Mouse (Mus musculus) retina, embryonic 14.5 days (tissue): ENCODE measurements around the gene 6330409D20Rik.

Experiments
- DNase-seq: peaks from one replicate; pipeline ENCODE4 v3.0.0-alpha.2; 2015; ENCODE audit warnings: low spot score

The 6330409D20Rik gene

DNA sequence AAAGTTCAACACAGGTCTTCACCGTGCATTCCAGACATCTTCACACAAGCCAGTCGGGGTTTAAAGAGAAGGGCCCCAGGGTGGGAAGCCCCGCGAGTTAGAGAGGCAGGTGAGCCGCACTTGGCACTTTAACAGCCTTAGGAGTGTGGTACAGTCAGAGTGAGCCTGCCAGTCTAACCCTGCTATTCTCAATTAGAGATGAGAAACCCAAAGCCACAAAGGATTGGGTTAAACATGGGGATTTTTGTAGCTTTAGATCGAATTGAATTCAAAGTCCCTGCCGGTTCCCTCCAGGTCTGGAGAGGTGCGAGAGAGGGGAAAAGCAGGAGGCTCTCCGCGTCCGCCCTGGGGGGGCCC is at the start of gene 6330409D20Rik:
TSS of gene 6330409D20Rik (minus strand) at position 101 of the 357 bp plus-strand sequence.
- DNase-seq: no peak

DNA sequence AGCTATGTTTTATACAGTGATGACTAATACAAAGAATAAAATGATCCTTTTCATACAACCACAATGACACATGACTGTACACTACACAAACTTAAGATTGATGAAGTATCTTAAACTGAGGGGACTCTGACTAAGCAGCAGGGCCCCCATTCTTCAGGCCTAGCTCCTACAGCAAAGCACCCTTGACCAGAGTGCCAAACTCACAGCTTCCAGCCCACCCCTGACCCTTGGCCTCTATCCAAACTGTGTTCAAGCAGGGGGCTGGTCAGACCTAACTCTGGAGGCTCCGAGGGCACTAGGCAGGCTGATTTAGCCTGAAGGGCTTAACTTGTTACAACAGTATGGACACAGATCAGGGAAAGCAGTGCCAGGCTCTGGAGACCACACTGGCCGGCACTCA is 47.8 kb upstream of the 6330409D20Rik start:
- DNase-seq: no peak

DNA sequence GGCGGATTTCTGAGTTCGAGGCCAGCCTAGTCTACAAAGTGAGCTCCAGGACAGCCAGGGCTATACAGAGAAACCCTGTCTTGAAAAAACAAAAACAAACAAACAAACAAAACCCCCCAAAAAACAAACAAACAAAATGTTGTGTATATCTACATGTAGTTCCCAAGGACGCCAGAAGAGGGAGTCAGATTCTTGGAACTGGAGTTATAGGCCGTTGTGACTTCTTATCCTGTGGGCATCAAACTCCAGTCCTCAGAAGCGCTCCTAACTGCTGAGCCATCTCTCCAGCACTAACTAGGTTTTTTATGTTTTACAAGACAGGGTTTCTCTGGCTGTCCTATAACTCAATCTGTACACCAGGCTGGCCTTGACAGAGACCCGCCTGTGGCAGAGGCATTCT is 46.4 kb upstream of the 6330409D20Rik start:
- peak; percentile 74 for DNase-seq

DNA sequence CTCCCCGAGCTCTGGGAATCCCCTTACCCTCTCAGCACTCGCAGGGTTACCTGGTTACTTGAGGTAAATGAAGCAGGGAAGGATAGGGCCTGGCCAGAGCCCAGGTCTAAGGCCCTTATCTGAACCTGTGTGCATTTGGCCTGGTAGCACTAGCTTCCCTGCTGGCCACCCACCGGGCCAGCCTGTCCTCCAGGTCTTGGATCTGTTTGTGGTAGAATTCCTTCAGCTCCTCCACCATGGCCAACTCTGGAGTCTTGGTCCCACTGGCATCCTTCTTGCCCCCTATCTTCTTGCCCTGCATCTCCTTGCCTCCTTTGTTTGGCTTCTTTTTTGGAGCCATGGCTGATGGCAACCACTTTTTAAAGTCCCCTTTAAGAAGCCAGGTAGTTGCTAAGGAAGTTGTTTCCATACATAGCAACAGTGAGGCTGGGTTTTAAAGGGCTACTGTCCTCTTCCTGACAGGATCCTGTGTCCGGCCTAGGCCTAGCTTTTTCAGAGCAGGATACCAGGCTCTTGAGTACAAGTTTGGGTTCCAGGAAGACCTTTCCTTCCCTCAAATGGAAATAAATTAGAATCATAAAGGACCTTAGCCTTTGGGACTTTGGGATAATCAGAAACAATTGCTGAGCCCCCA is 43.3 kb upstream of the 6330409D20Rik start, which contains the start of gene Cfap157:
TSS of gene Cfap157 (minus strand) at position 381 of the 634 bp plus-strand sequence.
- DNase-seq: peak; percentile 15

DNA sequence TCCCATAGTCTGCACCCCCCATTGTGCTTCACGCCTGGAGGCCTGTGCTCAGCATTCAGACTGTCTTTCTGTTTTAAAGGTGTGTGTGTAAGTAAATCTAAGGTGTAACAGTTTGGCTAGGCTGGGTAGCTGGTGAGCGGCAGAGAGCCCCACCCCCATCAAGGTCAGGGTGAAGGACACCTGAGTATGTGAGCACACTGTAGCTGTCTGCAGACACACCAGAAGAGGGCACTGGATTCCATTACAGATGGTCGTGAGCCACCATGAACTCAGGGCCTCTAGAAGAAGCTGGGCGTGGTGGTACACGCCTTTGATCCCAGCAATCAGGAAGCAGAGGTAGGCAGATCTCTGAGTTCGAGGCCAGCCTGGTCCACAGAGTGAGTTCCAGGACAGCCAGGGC is 40.9 kb upstream of the 6330409D20Rik start:
- DNase-seq: no peak

DNA sequence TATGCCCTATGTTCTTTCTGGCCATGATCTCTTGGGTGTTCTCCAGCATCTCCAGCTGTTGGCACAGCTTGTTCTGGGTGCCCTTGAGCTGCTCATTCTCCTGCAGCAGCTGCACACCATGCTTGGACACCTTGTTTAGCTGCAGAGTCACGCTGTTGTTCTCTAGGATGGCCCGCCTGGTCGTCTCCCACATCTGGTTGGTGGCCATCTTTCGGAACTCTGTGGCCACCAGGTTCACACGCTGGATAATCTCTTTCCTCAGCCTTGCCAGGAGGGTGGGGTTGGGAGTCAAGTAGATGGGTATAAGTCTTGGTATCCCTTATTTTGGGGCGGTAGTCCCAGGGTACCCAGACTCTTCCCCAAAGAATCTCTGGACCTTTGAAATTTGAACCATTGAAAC is 38.9 kb upstream of the 6330409D20Rik start:
- DNase-seq: no peak

DNA sequence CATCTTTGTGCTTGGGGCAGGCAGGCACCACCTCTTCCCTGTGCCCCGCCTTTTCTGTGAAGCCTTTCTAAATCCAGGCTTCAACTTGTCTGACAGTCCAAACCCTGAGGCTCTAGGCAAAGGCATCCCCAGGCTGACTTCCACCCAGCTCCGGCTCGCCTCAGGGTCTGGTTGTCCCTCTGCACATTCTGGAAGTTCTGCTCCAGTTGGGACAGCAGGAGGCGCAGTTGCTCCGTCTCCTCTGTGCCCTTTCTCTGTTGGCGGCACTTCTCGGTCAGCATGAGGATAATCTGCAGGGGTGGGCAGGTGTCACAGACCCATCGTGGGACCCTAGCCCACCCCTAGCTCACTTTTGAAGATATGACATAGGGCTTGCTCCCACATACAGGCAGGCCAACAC is 38.3 kb upstream of the 6330409D20Rik start:
- DNase-seq: peak; percentile 84

DNA sequence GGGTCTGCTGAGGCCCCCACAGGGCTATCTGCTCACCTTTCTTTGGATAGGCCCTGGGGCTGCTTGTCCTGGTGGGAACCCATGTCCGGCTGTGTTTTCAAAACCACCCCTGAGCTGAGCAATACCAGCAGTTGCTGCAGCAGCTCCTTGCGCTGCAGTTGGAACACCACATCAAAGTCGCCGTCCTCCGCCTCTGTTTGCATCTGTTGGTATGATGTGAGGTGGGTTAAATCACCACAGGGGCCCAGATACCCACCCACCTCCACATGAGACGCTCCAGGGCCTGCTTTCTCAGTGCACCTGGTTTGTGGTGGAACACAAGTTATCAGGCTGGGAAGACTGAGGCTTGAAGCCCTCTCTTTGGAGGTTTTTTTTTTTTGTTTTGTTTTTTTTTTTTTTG is 37.3 kb upstream of the 6330409D20Rik start:
- no peak for DNase-seq

DNA sequence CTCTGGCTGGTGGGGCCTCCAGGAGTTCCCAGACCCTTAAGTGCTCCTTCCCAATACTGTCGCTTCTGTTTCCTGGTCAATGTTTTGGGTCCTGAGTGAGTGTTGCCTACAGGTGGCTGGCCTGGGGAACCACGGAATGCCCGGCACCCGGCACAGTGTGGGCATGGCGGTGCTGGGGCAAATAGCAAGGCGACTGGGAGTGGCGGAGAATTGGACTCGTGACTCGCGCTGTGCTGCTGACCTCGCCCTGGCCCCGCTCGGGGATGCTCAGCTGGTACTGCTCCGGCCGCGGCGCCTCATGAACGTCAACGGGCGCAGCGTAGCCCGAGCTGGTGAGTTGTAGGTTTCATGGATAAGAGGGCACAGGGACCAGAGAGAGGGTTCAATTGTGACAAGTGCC is 35.4 kb upstream of the 6330409D20Rik start:
- DNase-seq: peak; percentile 19

DNA sequence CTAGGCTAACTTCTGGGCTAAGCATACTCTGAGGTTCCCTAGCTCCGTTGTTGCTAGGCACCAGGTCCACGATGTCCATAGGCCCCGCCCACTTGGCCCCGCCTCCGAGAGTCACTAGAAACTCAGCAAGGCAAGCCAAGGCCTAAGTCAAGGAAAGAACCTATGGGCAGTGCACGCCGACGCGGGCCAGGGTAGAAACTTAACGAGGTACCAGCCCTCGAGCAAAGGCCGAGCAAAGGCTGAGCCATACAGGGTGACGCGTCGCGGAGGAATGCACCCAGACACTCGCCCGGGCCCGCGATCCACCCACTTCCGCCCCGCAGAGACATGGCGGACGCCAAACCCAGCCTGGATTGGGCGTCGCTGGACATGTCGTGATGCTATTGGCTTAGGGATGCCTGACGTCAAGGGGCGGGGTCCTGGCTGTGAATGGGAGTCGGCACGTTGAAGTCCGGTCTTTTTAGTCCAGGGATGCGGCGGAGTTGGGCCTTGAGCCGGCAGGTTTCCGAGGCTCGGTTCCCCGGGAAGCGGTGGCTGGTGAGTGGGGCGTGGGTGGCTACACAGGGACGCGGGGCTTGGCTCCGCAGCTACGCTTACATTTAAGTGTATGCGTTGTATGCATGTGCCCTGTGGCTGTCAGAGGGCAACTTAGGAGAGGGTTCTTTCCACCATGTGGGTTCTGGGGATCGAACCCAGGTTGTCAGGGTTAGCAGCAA is 34.7 kb upstream of the 6330409D20Rik start, which contains the start of the genes Ttc16 and Ptrh1:
TSS of gene Ttc16 (minus strand) at position 275 of the 716 bp plus-strand sequence.
TSS of gene Ptrh1 (plus strand) at position 428 of the 716 bp plus-strand sequence.
- DNase-seq: peak; percentile 98

DNA sequence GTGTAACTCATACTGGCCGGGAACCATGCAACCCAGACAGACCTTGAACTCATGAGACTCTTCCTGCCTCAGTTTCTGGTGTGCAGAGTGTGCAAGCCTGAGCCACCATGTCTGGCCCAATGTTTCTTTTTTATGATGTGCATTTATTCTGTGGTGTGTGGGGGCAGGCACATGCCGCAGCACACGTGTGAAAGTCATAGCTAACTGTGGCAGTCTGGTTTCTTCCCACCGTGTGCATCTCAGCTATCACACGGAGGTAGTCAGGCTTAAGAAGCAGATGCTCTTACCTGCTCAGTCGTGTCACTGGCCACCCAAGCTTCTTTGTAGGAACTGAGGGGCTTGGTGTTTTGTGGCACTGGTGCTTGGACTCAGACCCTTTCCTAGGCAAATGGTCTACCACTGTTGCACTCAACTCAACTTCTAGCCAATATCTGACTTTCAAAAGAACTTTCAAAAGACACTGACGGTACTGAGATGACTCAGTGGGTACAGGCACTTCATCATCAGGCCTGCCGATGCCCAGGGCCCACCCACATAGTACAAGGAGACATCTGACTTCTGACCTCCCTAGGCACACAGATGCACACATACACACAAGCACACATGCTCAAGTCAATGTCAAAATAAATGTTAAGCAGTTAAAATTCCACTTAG is 31.9 kb upstream of the 6330409D20Rik start:
- DNase-seq: no peak

DNA sequence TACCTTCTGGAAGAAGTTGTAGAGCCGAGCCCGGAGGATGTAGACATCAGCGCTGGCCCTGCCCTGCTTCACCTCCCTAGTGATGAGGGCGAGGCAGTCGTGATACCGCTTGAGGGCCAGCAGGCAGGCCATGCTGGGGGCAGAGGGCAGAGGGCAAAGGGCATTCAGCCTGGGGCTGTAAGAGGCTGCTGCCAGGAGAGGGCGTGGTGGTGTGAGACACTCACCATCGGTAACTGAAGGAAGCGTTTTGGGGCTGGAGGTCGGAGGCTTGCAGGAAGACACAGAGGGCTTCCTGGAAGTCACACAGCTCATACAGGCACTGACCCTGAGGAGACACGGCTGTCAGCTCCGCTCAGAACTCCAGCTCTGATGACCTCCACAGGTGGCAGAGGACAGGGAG is 31.1 kb upstream of the 6330409D20Rik start:
- no peak for DNase-seq

DNA sequence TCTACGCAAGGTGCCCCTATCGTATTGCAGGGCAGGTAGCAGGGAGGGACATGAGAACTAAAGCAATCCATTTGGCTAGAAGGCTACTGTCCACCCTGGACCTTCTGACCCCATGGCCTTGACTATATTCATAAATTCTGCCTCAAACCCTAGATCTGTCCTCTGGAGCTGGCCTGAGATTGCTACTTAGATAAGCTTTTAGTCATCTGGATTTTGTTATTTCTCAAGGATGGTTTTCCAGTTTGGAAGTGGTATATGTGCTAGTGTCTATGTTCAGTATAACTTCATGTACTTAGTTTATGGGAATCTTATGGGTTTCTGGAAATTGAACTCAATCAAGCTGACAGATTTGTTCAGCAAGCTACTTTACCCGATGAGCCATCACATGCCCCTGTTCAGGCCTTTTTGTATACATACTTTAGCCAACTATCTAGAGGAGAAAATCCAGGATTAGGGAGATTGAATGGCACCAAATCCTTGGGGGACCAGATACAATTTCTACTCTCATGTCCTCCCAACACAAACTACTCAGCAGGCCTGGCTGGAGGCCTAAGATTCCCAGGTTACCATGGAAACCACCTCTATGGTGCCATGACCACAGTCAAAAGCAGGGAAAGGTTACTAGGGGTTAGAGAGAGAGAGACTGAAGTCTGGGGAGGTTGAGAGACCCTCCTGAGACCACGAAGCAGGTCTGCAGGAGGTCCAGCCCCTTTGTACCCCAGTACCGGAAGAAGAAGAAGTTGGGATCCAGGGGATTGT is 28.7 kb upstream of the 6330409D20Rik start:
- DNase-seq: no peak

DNA sequence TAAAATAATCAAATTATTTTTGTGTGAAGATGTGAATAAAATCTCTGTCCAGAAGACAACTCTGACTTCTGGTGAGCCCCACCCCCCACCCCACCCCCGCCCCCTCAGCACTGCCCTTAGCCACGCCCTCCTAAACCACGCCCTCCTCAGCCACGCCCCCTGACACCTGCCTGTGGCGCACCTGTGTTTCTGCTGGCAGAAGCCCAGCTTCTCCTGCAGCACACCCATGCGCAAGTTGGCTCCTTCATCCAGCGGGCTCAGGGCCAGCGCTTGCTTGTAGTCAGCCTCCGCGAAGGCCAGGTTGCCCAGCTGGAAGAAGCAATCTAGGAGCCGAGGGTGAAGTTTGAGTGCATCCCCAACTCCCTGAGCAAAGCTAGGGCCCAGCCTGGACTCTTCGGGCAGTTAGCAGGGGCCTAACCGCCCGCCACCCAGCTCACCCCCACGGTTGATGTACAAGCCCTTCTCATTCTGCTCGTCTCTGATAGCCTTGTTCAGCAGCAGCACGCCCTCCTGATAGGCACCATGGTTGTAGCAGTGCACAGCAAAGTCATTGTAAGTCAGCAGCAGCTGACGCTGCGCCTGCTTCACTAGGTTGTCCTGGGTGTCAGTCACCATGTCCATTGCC is 28.0 kb upstream of the 6330409D20Rik start:
- DNase-seq: no peak

DNA sequence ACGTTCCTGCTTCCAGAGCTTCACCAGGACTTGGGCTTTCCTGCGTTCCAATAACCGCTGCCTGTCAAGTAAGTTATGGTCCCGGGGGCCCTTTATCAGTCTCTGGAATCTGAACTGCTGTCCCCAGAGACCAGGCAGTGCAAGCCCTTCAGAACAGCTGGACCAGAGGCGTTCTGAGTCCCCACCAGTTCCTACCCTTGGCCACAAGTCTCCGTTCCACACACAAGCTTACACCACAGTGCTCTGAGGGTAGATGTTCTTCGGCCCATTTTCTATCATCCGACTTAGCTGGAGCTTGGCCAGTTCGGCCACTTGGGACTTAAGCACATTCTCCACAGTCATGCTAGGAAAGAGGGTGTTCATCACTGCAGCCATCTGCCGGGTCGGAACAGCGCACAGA is 26.4 kb upstream of the 6330409D20Rik start:
- no peak for DNase-seq

DNA sequence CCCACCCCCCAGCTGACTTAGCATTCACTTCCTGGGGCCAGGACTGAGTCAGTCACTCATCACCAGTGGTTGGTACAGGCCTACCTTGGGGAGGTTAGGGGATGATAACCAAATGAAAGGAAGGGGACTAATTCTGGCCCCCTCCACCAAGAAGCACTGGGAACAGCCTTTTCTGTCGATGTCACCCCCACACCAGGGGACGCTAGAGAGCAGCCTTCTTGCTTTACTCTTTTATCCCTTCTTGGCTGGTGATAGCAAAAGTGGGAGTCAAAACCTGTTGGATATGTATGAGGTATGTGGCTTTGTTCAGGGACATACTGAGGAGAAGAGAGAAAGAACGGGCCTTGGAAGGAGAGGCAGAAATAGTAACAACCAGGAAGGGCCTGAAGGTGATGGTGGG is 22.5 kb upstream of the 6330409D20Rik start:
- DNase-seq: no peak

DNA sequence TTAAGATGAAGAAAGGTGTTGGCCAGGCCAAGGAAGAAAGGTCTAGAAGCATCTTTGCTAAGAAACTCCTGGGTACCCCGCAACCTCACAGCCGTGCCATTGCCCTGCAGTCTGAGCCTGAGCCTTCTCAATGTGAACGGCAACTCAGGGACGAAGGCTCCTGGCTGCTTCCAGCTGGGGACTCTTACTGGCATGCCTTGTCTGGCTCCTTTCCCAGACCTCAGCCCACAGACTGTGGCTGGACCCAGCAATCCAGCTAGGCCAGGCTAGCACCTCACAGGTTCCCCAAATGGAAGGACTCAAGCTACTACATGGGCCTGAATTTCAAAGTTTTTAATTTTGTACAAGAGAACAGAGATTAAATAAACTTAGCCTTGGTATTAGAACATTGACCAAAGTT is 21.0 kb upstream of the 6330409D20Rik start:
- DNase-seq: no peak

DNA sequence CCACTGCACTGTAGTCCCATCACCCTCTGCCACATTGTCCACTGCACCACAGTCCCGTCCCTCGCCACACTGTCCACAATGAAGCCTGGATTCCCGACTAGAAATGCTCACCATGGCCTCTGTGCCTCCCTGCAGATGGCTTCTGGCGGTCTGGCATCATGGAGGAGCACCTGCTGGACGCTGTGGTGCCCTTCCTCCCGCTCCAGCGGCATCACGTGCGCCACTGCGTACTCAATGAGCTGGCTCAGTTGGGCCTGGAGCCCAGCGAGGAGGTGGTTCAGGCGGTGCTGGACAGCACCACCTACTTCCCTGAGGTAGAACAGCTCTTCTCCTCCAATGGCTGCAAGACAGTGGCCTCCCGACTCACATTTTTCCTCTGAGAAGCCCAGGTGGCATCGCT is 20.5 kb upstream of the 6330409D20Rik start:
- DNase-seq: no peak

DNA sequence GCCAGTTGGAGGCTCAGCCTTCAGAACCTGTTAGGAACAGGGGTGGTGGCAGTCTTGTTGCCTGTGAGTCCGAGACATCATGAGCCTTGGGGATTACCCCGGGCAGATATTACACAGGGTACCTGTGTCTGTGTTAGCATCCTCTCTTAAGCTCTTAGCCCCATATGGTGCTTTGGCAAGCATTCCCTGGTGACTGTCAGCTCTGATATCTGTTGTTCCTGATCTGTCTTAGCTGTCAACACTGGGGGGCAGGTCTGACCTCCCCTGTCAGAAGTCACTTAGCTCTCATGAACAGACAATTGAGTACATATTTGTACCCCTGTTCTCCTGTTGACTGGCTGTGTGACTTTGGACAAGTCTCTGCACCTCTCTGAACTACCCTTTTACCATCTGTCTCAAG is 18.2 kb upstream of the 6330409D20Rik start:
- no peak for DNase-seq

DNA sequence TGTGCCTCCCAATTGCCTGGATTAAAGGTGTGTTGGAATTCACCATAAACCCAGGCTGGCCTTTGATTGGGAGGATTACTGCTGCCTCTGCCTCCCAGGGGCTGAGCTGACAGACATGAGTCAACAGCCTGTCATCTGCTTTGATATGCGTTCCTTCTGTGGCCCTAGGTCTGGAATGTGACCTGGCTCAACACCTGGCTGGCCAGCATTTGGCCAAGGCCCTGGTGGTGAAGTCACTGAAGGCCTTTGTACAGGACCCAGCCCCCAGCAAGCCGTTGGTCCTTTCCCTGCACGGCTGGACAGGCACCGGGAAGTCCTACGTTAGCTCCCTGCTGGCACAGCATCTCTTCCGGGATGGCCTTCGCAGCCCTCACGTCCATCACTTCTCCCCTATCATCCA is 17.7 kb upstream of the 6330409D20Rik start:
- no peak for DNase-seq

DNA sequence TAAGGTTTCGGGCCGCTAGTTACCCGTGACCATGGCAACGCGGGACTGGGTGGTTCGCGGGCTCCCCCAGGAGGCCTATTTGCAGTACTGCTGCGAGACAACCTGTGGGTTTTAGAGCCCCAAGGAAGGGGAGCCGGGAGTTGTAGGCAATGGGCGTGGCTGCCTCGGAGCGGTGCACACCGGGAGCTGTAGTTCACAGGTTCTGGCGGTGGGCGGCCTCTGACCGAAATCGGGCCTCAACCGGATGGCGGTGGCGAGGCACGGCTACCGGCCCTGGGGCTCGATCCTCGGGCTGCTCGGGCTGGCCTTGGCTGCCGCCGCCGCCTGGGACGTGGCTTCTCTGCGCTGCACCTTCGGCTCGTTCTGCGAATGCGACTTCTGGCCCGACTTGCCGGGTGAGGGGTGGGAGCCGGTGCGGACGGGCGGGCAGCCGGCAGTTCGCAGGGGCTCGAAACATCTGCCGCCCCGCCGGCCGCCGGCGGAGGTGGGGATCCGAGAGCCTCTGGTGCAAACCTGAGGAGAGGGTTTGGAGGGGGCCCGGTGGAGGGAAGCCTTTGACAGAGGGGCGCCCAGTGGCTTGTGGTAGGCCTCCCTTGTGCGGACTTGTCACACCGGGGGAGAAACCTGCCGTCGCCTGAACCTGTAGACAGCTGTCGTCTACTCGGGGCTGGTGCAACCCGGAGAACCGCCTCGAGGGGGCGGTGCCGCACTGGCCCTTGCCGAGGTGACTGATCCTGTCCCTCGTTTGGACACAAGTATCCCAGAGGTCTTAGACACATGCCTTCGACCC is 16.4 kb upstream of the 6330409D20Rik start, which contains the start of gene Tor2a:
TSS of gene Tor2a (plus strand) at position 179 of the 790 bp plus-strand sequence.
- peak; percentile 99 for DNase-seq
